Mouse (Mus musculus) WW6 (cell line): ENCODE measurements at regions not wholly inside any gene's neighbourhood (a gene's known extent, or its start where the extent isn't known, plus 50 kb on each side); places are given as distances from the start of the nearest gene placed in this dataset.

Experiments used
- DNase-seq: peaks from one replicate; pipeline ENCODE4 v3.0.0-alpha.2; 2013; ENCODE audit warnings: low read depth, low spot score

- no peak for DNase-seq
Observed at GRCm38 (mm10) chr7:58093523-58093922, 562.4 kb upstream of the Atp10a start.

- no peak for DNase-seq
Observed at GRCm38 (mm10) chr7:58078825-58079224, 569.0 kb upstream of the Gabra5 start.

DNA sequence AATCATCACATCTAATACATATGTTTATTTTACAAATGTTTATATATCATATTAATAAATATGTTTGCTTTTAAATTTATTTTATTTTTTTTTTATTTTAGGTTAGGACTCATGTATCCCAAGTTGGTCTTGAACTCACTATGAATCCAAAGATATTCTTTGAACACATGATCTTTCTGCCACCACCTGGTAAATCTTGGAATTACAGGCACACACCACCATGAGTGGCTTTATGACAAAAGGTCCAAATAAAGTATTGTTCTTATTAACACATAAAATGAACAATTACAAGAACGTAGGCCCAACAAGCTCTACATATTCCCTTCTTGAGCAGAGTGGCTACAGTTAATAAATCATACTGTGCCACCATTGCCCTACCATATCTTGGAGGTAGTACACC is 523.1 kb upstream of the Gabra5 start:
- no peak for DNase-seq

- DNase-seq, result no peak
Observed at GRCm38 (mm10) chr7:58032111-58032510, 522.3 kb upstream of the Gabra5 start.

GRCm38 (mm10) chr7:57992406-57993223 is 482.8 kb upstream of the Gabra5 start:
- DNase-seq, result no peak

- no peak for DNase-seq
Observed at GRCm38 (mm10) chr7:57983192-57983591, 473.3 kb upstream of the Gabra5 start.

DNA sequence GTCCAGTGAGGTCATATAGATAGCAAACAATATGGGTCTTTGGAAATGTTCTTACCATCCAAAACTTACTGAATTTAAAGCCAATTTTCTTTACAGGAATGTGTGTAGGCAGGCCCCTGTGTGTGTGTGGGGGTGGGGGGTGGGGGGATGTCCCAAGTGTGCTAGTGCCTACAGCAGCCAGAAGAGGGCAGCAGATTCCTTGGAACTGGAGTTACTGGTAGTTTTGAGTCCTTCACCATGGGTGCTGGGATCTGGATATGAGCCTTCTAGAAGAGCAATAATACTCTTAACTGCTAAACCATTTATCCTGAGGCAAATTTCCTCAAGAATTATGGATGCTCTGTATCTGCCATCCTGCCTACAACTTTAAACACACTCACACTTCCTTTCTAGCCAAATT is 456.4 kb upstream of the Gabra5 start:
- no peak for DNase-seq

DNA sequence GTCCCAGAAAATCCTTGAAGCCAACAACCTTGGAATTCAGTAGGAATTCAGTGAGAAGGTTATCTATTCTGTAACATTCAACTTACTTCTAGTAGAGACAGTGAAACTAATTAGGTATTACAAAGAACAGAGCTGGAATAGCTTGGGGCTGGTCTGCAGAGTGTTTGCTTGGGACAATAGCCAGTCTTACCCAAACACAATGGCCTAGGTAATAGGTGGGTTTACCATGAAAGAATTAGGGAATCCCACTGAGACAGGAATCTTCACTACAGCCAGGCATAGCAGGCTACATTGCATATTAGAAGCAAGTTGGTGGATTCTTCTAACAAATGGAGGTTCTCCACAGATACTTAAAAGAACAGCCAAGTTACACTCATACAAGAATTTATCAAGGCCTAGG is 449.0 kb upstream of the Gabra5 start:
- DNase-seq, result peak; percentile 13
